Mouse (Mus musculus): Measurements from ENCODE around the gene Hs3st2. TPM values are rescaled to one million over a fixed set of nuclear protein-coding genes. Genes with fewer than 3 reads are reported as not detected.

Gene Hs3st2
- 18.2 and 25.6 TPM in 2 replicates for polyA plus RNA-seq (2012; ENCODE audit: low replicate concordance)

GRCm38 (mm10) chr7:121391225-121391983 lies at the start of gene Hs3st2:
Gene Hs3st2, plus strand, starts transcription at chr7:121391859.

Data from hematopoietic multipotent progenitor cell, adult 10-12 weeks (in vitro differentiated cells).